Mouse (Mus musculus) stomach, postnatal 0 days (tissue): ENCODE measurements around the gene Arhgap9.
A peak's percentile ranks its signal among the peaks of the same experiment; 100 is the strongest.
"Not testable (repeated sequence)": the region's sequence is repeated elsewhere in the genome, so short reads cannot be mapped to it uniquely, and the experiment has no call there.

Experiments used
- CTCF ChIP-seq: IDR thresholded peaks from 2 replicates; pipeline ENCODE4 v1.5.1; 2016; ENCODE audit warnings: antibody characterized with exemption, low read depth, mild to moderate bottlenecking, moderate library complexity
- EP300 ChIP-seq: optimal IDR thresholded peaks from 2 replicates; pipeline ENCODE3; 2016; ENCODE audit warnings: antibody characterized with exemption

- TF ChIP-seq CTCF, result 0 out of 2 replicates have a peak, but pooled peaks have one; percentile 9
- not testable (repeated sequence) for TF ChIP-seq EP300
Observed at GRCm38 (mm10) chr10:127314950-127315349, 6.8 kb upstream of the Arhgap9 start.
